Mouse (Mus musculus) thymus, adult 2 months (tissue): Measurements from ENCODE around the gene Ndel1.

Experiments
- CTCF ChIP-seq: fragments of 200-500 bp; IDR thresholded peaks from 2 replicates; pipeline ENCODE4 v1.5.1; 2012; ENCODE audit warnings: mild to moderate bottlenecking, control low read depth, low read length, moderate library complexity, borderline replicate concordance; ENCODE audit not compliant: control insufficient read depth, poor library complexity, insufficient read depth; ENCODE audit errors: extremely low read depth
- POLR2A ChIP-seq: fragments of 200-500 bp; IDR thresholded peaks from 2 replicates; pipeline ENCODE4 v1.6.1; 2012; ENCODE audit warnings: mild to moderate bottlenecking, low read length, control low read depth, moderate library complexity; ENCODE audit not compliant: control insufficient read depth, poor library complexity, insufficient read depth; ENCODE audit errors: extremely low read depth

DNA sequence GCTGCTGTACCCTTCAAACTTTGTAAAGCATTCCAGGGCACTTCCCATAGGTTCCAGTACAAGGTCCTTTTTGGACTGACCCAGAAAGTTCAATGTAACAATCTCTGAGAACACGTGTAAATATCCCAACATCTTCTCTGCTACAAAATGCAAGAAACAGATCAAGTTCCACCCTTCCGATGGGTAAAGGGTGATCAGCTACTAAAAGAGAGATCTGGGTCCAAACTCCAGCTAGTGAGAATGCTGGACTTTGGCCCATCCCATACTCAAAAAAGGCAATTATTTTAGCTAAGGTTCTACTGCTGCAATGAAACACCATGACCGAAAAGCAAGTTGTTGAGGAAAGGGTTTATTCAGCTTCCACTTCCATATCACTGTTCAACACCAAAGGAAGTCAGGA, 17.0 kb downstream of the Ndel1 start:
- no peak for TF ChIP-seq POLR2A
- TF ChIP-seq CTCF = no peak
